Mouse (Mus musculus) bone marrow macrophage, adult 2 months (primary cell): ENCODE results near the gene Scgb3a1.

Source experiments
- CTCF ChIP-seq: IDR thresholded peaks from 2 replicates; pipeline ENCODE4 v1.5.1; 2012; ENCODE audit warnings: low read depth, mild to moderate bottlenecking, low read length, moderate library complexity
- POLR2A ChIP-seq: IDR thresholded peaks from 2 replicates; pipeline ENCODE4 v1.6.1; 2012; ENCODE audit warnings: mild to moderate bottlenecking, low read depth, low read length, borderline replicate concordance

DNA sequence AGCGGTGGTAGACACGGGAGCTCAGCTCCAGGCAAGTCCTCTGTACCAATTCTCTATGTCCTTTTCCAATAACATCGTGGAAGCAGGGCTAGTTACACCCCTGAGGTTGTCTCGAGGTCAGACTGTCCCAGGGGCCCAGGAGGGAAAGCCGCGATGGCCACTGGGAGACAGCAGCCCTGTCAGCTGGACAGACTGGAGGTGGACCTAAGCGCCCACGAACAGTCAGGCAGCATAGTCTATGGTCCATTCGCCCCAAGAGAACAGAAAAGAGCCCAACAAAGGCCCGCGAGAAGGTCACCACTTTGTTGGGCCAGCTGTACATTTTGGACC lies 10.4 kb upstream of the Scgb3a1 start:
- no peak for TF ChIP-seq CTCF
- TF ChIP-seq POLR2A = no peak
